Mouse (Mus musculus) intestine, embryonic 14.5 days (tissue): Measurements from ENCODE around the gene Sun1. TPM values are rescaled to one million over a fixed set of nuclear protein-coding genes. Genes with fewer than 3 reads are reported as not detected.

Experiments
- ATAC-seq: fragments of 200-750 bp; cut with Nextera tagmentation; replicated peaks from 2 replicates; pipeline ENCODE4 v1.8.0; 2017; ENCODE audit warnings: low read depth, moderate number of reproducible peaks, moderate TSS enrichment, moderate library complexity; ENCODE audit not compliant: low FRiP score, low TSS enrichment
- DNase-seq: peaks from one replicate; pipeline ENCODE4 v3.0.0-alpha.2; 2018; ENCODE audit warnings: low spot score
- H3K27ac ChIP-seq: fragments of 300-500 bp; sonication (generic); 2 replicates; pipeline ENCODE4 v1.5.1; 2014; ENCODE audit warnings: low read depth, mild to moderate bottlenecking, control low read depth
- H3K27me3 ChIP-seq: fragments of 300-500 bp; sonication (generic); replicated peaks from 2 replicates; pipeline ENCODE4 v1.6.1; 2014; ENCODE audit warnings: low read length, control low read depth; ENCODE audit not compliant: control insufficient read depth, insufficient read depth
- H3K36me3 ChIP-seq: fragments of 300-500 bp; sonication (generic); 2 replicates; pipeline ENCODE4 v1.6.1; 2014; ENCODE audit warnings: low read length, control low read depth; ENCODE audit not compliant: control insufficient read depth, insufficient read depth
- H3K4me1 ChIP-seq: fragments of 300-500 bp; sonication (generic); replicated peaks from 2 replicates; pipeline ENCODE4 v1.6.1; 2014; ENCODE audit warnings: low read length, control low read depth, mixed read lengths; ENCODE audit not compliant: control insufficient read depth, insufficient read depth
- H3K4me2 ChIP-seq: fragments of 300-500 bp; sonication (generic); 2 replicates; pipeline ENCODE4 v1.6.1; 2014; ENCODE audit warnings: low read length
- H3K4me3 ChIP-seq: fragments of 300-500 bp; sonication (generic); 2 replicates; pipeline ENCODE4 v1.5.1; 2014; ENCODE audit warnings: low read depth, low read length, control low read depth, mixed read lengths
- H3K9ac ChIP-seq: fragments of 300-500 bp; sonication (generic); 2 replicates; pipeline ENCODE4 v1.6.1; 2014; ENCODE audit warnings: mild to moderate bottlenecking, low read length
- H3K9me3 ChIP-seq: fragments of 300-500 bp; sonication (generic); 2 replicates; pipeline ENCODE4 v1.6.1; 2016; ENCODE audit warnings: low read length, control low read depth; ENCODE audit not compliant: control insufficient read depth
- WGBS: fragments of 180-500 bp; shearing (Covaris S2); extraction: QIAGEN DNeasy Blood & Tissue Kit; methylation state at CpG from one replicate; pipeline ENCODE4 v1.1.7; 2014; 5-methylcytosine and 5-hydroxymethylcytosine counted together
- polyA plus RNA-seq: library from polyadenylated mRNA; unstranded; fragments of >200 nt; fragmentation: Nextera tagmentation; extraction: Ambion mirVana; gene quantifications from 2 replicates; pipeline ENCODE4 v1.2.1, GENCODE M21; 2014

Sun1 gene
- polyA plus RNA-seq, 1 experiment from 2014 or later, result 54.7 TPM

DNA sequence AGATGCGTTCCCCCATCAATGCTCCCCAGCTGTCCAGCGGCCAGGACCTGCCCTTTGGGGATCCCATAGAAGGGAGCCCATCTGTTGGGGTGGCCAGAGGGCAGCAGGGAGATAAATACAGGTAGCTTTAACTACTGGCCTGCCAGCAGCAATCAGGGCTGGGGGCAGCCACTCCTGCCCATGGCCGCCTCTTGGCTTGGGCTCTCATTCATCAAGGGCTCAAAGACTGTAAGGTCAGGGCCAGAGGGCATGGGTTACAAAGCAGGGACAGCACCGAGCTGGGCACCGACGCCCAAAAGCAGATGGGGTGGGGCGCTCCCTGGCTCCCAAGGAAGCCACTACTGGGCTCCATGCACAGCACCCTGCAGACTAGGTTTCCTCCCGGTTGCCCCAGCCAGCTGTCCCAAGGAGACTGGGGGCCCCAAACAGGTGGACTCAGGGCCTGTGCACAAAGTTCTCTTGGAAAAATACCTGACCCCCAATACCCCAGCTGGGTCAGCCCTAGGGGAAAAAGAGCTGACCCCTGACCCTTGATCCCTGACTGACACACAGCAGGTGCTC lies 71.6 kb downstream of the Sun1 start:
- H3K27ac ChIP-seq, result no peak overlapping the region
- no peaks in the 10 kb centered on the region for H3K27me3 ChIP-seq
- DNase-seq (no peak), ATAC-seq (no peak)
- H3K4me1 ChIP-seq, result no peaks in the 10 kb centered on the region
- H3K9me3 ChIP-seq, result no peaks in the 10 kb centered on the region
- no peak overlapping the region for H3K9ac ChIP-seq
- H3K4me2 ChIP-seq, result no peak overlapping the region
- H3K4me3 ChIP-seq, result no peak overlapping the region
- 41% methylated on average over 8 of the region's 8 CpGs for WGBS
- peaks cover 27% of the 10 kb centered on the region for H3K36me3 ChIP-seq

DNA sequence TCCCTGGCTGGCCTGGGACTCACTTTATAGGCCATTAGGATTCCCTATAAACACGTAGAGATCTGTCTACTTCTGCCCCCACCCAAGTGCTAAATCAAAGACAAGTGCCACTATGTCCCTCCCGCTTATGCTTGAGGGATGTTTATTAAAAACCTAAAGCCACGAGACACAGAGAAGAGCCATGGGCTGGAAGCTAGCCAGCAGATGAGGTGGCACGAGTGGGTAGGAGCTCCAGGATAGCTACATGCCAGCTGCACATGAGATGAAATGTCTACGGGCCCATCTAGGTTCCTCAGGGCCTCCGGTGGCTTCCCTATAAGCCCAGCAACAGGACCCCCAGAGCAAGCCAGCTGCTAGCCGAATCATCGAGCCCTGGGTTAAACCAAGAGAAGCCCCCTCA lies 76.8 kb downstream of the Sun1 start:
- H3K27ac ChIP-seq, result no peak overlapping the region
- DNase-seq (no peak), ATAC-seq (no peak)
- H3K9me3 ChIP-seq, result no peaks in the 10 kb centered on the region
- no peaks in the 10 kb centered on the region for H3K27me3 ChIP-seq
- no peaks in the 10 kb centered on the region for H3K36me3 ChIP-seq
- no peak overlapping the region for H3K4me2 ChIP-seq
- no peak overlapping the region for H3K9ac ChIP-seq
- H3K4me3 ChIP-seq, result no peak overlapping the region
- no peaks in the 10 kb centered on the region for H3K4me1 ChIP-seq
- 67% methylated on average over 8 of the region's 8 CpGs for WGBS

DNA sequence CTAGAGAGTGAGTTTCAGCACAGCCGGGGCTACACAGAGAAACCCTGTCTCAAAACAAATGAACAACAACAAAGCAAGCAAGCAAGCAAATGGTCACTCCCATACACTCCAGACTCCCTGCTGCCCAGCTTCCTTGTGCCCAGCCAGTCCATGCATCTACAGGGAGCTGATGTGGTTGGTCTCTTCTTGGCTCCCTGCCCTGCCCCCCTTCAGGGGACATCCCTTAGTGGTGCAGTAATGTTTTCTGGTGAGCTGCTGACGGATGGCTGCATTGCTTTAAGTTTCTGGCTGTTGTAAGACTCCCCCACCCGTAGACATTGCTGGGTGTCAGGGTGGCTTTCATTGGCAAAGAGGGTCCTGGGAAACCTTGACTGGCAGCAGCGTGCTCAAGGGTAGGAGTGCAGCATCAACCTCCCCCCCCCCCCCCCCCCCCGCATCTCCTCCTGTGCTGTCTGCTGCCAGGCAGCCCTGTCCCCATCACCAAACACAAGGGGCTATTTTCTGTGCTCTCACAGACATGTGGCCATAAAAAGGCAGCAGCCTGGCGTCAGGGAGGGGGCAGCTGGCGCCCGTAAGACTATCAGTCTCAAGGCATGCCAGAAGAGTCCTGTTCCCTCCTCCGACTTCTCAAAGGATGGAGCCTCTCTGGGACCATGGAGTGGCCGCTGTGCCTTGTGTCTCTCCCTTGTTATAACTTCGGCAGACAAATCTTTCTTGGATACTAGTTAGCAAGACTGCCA lies 81.1 kb downstream of the Sun1 start:
- WGBS, result 40% methylated on average over 10 of the region's 11 CpGs
- no peaks in the 10 kb centered on the region for H3K9me3 ChIP-seq
- DNase-seq (no peak), ATAC-seq (no peak)
- no peaks in the 10 kb centered on the region for H3K36me3 ChIP-seq
- no peaks in the 10 kb centered on the region for H3K27me3 ChIP-seq
- H3K4me1 ChIP-seq, result peaks cover 12% of the 10 kb centered on the region
- H3K4me3 ChIP-seq, result no peak overlapping the region
- no peak overlapping the region for H3K4me2 ChIP-seq
- no peak overlapping the region for H3K9ac ChIP-seq
- no peak overlapping the region for H3K27ac ChIP-seq

DNA sequence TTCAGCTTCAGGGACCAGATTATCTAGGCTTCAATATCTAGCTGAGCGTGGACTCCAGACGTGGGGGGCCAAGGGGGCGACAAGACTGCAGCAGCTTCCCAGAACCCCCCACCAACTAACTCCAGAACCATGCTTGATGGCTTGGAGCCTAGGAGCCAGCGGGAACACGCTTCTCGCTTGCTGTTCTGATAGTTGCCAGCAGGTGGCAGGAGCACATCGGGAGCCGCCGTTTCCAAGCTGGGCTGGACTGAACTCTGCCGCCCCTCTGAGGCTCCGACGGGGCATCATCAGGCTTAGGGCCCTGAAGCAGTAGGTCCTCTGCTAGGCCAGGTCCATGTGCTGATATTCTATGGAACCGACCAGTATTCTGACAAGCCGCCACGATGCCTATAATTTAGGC lies 81.8 kb downstream of the Sun1 start:
- Histone ChIP-seq H3K9ac (no peak overlapping the region), H3K4me2 (no peak overlapping the region), H3K27ac (no peak overlapping the region), H3K4me3 (no peak overlapping the region), H3K9me3 (no peaks in the 10 kb centered on the region), H3K36me3 (no peaks in the 10 kb centered on the region), H3K27me3 (no peaks in the 10 kb centered on the region), H3K4me1 (peaks cover 19% of the 10 kb centered on the region)
- 3% methylated on average over 15 of the region's 15 CpGs for WGBS
- ATAC-seq (0 out of 2 replicates have a peak, but pooled peaks have one; percentile 64), DNase-seq (peak; percentile 96)

DNA sequence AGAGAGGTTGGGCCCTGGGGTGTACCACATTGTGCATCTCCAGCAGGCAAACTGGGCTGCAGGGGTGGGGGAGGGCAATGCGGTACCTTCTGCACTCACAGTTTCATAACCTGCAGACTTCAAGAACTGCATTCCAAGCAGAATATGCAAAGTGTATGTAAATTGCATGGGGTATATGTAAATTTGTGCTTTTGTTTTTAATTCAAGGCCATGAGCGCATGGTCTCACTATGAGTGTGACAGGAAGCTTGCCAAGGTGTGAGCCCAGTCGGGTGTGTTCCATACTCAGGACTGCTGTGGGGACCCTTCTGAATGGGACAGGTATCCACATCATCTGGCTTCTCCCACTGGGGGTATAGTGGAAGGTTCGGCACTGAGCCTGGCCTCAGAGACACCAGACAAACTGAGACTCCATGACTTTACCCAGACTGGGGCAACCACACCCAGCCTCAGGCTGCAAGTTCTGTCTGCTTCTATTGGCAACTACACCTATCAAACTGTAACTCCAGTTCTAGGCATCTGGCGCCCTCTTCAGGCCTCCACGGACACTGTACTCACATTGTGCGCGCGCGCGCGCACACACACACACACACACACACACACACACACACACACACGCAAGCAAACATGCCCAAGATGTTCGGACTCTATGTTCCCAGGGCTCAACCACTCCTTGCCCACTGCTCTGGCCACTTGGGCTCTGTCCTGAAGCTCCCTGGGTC lies 83.2 kb downstream of the Sun1 start:
- H3K4me2 ChIP-seq, result no peak overlapping the region
- no peaks in the 10 kb centered on the region for H3K27me3 ChIP-seq
- H3K9ac ChIP-seq, result no peak overlapping the region
- H3K36me3 ChIP-seq, result no peaks in the 10 kb centered on the region
- no peak overlapping the region for H3K27ac ChIP-seq
- no peak overlapping the region for H3K4me3 ChIP-seq
- H3K4me1 ChIP-seq, result peaks cover 19% of the 10 kb centered on the region
- ATAC-seq (no peak), DNase-seq (no peak)
- WGBS, result 95% methylated on average over 14 of the region's 14 CpGs
- no peaks in the 10 kb centered on the region for H3K9me3 ChIP-seq

DNA sequence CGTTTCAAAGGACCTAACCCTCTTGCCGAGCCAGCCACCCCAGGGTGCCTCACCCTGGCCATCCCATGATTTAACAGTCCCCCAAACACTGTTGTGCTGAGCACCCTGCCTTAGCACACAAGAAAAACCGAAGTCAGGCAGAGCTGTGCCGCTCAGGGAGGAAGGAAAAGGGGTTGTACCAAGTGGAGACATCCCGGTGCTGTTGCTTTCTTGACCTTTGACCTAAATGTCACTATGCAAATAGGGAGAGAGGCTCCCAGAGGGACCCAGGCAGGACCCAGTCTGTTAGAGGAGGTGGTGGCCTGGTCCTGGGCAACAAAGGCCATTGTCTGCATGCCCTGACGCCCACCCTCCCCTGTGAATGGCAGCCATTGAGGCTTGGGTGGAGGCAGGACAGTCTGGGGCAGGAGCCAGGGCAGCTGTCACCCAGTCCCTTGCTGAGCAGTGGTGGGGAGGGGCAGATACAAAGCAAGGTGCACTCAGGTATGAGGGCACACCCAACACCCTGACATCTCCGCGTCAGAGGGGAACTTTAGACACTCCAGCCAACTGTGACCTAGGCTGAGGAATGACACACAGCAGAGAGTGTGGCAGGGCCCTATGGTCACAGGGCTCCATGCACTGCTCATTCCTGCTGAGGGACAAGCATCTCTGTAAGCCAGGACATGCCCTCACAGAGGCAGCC lies 85.1 kb downstream of the Sun1 start:
- Histone ChIP-seq H3K4me2 (no peak overlapping the region), H3K36me3 (no peaks in the 10 kb centered on the region), H3K4me3 (no peak overlapping the region), H3K9me3 (no peaks in the 10 kb centered on the region), H3K9ac (no peak overlapping the region), H3K27ac (0 out of 2 replicates have a peak overlapping the region, but pooled peaks have one; percentile 34), H3K4me1 (peaks cover 19% of the 10 kb centered on the region), H3K27me3 (no peaks in the 10 kb centered on the region)
- ATAC-seq (peak; percentile 33; the same call in 1 of the 2 replicates), DNase-seq (no peak)
- 50% methylated on average over 8 of the region's 8 CpGs for WGBS

DNA sequence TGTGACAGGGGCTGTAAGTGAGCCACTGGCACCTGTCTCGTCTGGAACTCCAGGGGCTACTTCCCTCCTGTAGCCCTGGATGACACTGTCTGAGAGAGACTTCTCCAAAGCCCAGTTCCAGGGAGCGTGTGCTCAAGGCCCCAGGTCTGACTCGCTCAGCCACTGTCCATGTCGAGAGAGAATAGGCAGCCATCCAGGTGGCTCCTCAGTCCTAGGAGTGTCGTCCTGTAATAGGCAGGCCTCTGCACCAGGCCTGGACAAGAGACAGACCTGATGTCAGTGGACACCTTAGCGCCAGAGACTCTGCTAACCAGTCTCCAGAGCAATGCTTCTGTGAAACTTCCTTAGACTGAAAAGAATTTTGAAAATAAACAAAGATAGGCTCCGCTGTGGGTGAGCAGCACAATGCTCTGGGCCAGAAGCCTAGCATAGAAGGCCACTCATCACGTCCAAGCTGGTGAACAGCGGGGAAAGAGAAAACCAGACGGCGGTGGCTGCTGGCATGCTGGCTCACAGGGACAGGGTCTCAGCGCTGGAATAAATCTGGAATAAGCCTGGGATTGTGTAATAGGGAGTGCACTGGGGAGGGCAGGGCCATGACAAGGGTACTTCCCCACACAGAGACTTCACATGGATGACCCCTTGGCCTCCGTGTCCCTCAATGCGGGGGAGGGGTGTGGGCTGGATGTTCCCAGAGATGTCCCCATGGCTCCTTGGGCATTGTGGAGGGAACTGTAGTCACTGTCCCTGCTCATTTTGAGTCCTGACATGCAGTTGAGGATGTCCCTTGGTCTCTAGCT lies 85.9 kb downstream of the Sun1 start:
- Histone ChIP-seq H3K4me2 (no peak overlapping the region), H3K27me3 (no peaks in the 10 kb centered on the region), H3K4me1 (peaks cover 19% of the 10 kb centered on the region), H3K4me3 (no peak overlapping the region), H3K27ac (peak overlapping the region; percentile 34; the same call in 1 of the 2 replicates), H3K36me3 (no peaks in the 10 kb centered on the region), H3K9ac (no peak overlapping the region; the same call in 1 of the 2 replicates), H3K9me3 (no peaks in the 10 kb centered on the region)
- DNase-seq (no peak), ATAC-seq (peak; percentile 14; the same call in 1 of the 2 replicates)
- WGBS, result 33% methylated on average over 14 of the region's 14 CpGs

DNA sequence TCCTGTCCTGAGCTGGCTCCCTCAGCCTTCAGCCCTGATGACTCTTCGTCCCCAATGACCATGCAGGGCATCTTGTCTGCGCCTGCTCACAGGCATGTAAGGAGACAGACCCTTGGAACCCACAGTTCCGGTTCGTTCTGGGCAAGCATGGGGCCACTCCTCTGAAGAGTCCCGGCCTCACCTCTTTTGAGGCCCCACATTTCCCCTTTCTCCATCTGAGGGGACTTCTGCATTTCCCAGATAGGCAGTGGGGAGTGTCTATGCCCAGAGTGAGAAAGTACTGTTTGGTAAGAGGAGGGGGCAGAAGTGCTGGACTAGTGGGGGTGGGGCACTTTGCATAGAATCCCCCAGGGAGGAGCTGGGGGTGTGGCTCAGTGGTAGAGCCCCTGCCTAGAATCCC lies 86.7 kb downstream of the Sun1 start:
- Histone ChIP-seq H3K27ac (peak overlapping the region; percentile 34; the same call in 1 of the 2 replicates), H3K4me1 (peaks cover 19% of the 10 kb centered on the region), H3K9me3 (no peaks in the 10 kb centered on the region), H3K4me3 (no peak overlapping the region), H3K4me2 (no peak overlapping the region), H3K27me3 (no peaks in the 10 kb centered on the region), H3K9ac (no peak overlapping the region), H3K36me3 (no peaks in the 10 kb centered on the region)
- ATAC-seq (no peak), DNase-seq (no peak)
- 81% methylated on average over 5 of the region's 5 CpGs for WGBS
